Mouse (Mus musculus): Measurements from ENCODE around the gene Zfp790.
"Not testable (repeated sequence)": the region's sequence is repeated elsewhere in the genome, so short reads cannot be mapped to it uniquely, and the experiment has no call there.

Zfp790 gene

GRCm38 (mm10) chr7:29844616-29845015, 28.7 kb downstream of the Zfp790 start:
- no peak for DNase-seq

- no peak for DNase-seq
Observed at GRCm38 (mm10) chr7:29852831-29853218, 36.9 kb downstream of the Zfp790 start.

GRCm38 (mm10) chr7:29853219-29853842, 37.4 kb downstream of the Zfp790 start, which contains the start of gene Zfp940:
Zfp940 (minus strand) TSS chr7:29853669.
- peak; percentile 82 to 84 for DNase-seq

- peak; percentile 80 to 90 for DNase-seq
Observed at GRCm38 (mm10) chr7:29859532-29860517, 43.9 kb downstream of the Zfp790 start, which contains the start of gene Zfp420. Zfp420 (plus strand) TSS chr7:29859979.

- DNase-seq, result no peak
Observed at GRCm38 (mm10) chr7:29861660-29862059, 45.7 kb downstream of the Zfp790 start.

GRCm38 (mm10) chr7:29874256-29874655, 58.3 kb downstream of the Zfp790 start:
- DNase-seq, result no peak

- not testable (repeated sequence) for DNase-seq
Observed at GRCm38 (mm10) chr7:29877561-29877960, 61.6 kb downstream of the Zfp790 start.

- DNase-seq, result no peak
Observed at GRCm38 (mm10) chr7:29880056-29880455, 64.1 kb downstream of the Zfp790 start.

Measured in thymus, postnatal 36 days (tissue).